16 mouse cellular contexts compared by ENCODE assay signal in genomic region chr12:73663421-73663820, GRCm38 (mm10).
DNase-seq lines count a peak whose midpoint lies in the region; ATAC-seq and TF ChIP-seq lines count a peak whose summit lies in the region.
"Had no signal": no experiment of that assay in that cellular context is flagged by ENCODE, and none has a peak within 500 bp of the region (broad histone marks: within the 10 kb centered on the region; RNA-seq: fewer than 3 reads in every experiment).

No protein-coding gene starts in this region.

- H3K4me3 ChIP-seq in embryonic facial prominence, embryonic 11.5 days (ENCODE audit: low read depth, low read length) = no peak overlapping the region
- no peak overlapping the region for H3K4me3 ChIP-seq in embryonic facial prominence, embryonic 10.5 days
- H3K4me3 ChIP-seq in lung, postnatal 0 days (ENCODE audit: low read depth, low read length) = no peak overlapping the region
- no peak overlapping the region for H3K4me3 ChIP-seq in stomach, embryonic 16.5 days (replicated peaks; ENCODE audit: low read length)
- H3K4me3 ChIP-seq: forebrain, embryonic 12.5 days; hindbrain, embryonic 13.5 days; liver, embryonic 12.5 days; midbrain, embryonic 10.5 days; neural tube, embryonic 15.5 days had no signal

- no peaks in the 10 kb centered on the region for H3K9me3 ChIP-seq in embryonic facial prominence, embryonic 11.5 days (replicated peaks; ENCODE audit: control insufficient read depth, low read length)
- no peaks in the 10 kb centered on the region for H3K9me3 ChIP-seq in embryonic facial prominence, embryonic 10.5 days
- no peaks in the 10 kb centered on the region for H3K9me3 ChIP-seq in lung, postnatal 0 days (ENCODE audit: low read length)
- no peaks in the 10 kb centered on the region for H3K9me3 ChIP-seq in stomach, embryonic 16.5 days (replicated peaks; ENCODE audit: control insufficient read depth, low read length)
- H3K9me3 ChIP-seq: forebrain, embryonic 12.5 days; hindbrain, embryonic 13.5 days; liver, embryonic 12.5 days; midbrain, embryonic 10.5 days; neural tube, embryonic 15.5 days had no signal

- no peaks in the 10 kb centered on the region for H3K36me3 ChIP-seq in embryonic facial prominence, embryonic 11.5 days (replicated peaks; ENCODE audit: control insufficient read depth, insufficient read depth, low read depth, low read length)
- no peaks in the 10 kb centered on the region for H3K36me3 ChIP-seq in embryonic facial prominence, embryonic 10.5 days (replicated peaks)
- H3K36me3 ChIP-seq in lung, postnatal 0 days (ENCODE audit: insufficient read depth, low read length) = no peaks in the 10 kb centered on the region
- H3K36me3 ChIP-seq in stomach, embryonic 16.5 days (ENCODE audit: control insufficient read depth, insufficient read depth, low read length) = no peaks in the 10 kb centered on the region
- H3K36me3 ChIP-seq: forebrain, embryonic 12.5 days; hindbrain, embryonic 13.5 days; liver, embryonic 12.5 days; midbrain, embryonic 10.5 days; neural tube, embryonic 15.5 days had no signal

- no peak overlapping the region for H3K27ac ChIP-seq in embryonic facial prominence, embryonic 11.5 days (replicated peaks; ENCODE audit: low read depth, low read length)
- no peak overlapping the region for H3K27ac ChIP-seq in embryonic facial prominence, embryonic 10.5 days (replicated peaks)
- H3K27ac ChIP-seq in lung, postnatal 0 days (ENCODE audit: low read length) = 0 out of 2 replicates have a peak overlapping the region, but pooled peaks have one; percentile 28
- peak overlapping the region; percentile 51 for H3K27ac ChIP-seq in stomach, embryonic 16.5 days (ENCODE audit: low read length)
- H3K27ac ChIP-seq: forebrain, embryonic 12.5 days; hindbrain, embryonic 13.5 days; liver, embryonic 12.5 days; midbrain, embryonic 10.5 days; neural tube, embryonic 15.5 days had no signal

- no peak overlapping the region for H3K9ac ChIP-seq in embryonic facial prominence, embryonic 11.5 days (replicated peaks; ENCODE audit: low read length)
- H3K9ac ChIP-seq in lung, postnatal 0 days (replicated peaks; ENCODE audit: low read depth) = no peak overlapping the region
- H3K9ac ChIP-seq in stomach, embryonic 16.5 days (ENCODE audit: low read length) = no peak overlapping the region
- H3K9ac ChIP-seq: forebrain, embryonic 12.5 days; hindbrain, embryonic 13.5 days; liver, embryonic 12.5 days; neural tube, embryonic 15.5 days had no signal

- no peak overlapping the region for H3K4me2 ChIP-seq in embryonic facial prominence, embryonic 11.5 days (ENCODE audit: low read depth, low read length)
- H3K4me2 ChIP-seq in lung, postnatal 0 days (replicated peaks; ENCODE audit: low read depth, low read length) = no peak overlapping the region
- H3K4me2 ChIP-seq in stomach, embryonic 16.5 days (ENCODE audit: low read depth, low read length) = no peak overlapping the region
- H3K4me2 ChIP-seq: forebrain, embryonic 12.5 days; hindbrain, embryonic 13.5 days; liver, embryonic 12.5 days; neural tube, embryonic 15.5 days had no signal

- TF ChIP-seq CTCF in lung, postnatal 0 days (IDR thresholded peaks at IDR 0.05) = no peak

- no peaks in the 10 kb centered on the region for H3K4me1 ChIP-seq in embryonic facial prominence, embryonic 11.5 days (ENCODE audit: control insufficient read depth, insufficient read depth, low read length)
- no peaks in the 10 kb centered on the region for H3K4me1 ChIP-seq in embryonic facial prominence, embryonic 10.5 days
- H3K4me1 ChIP-seq in lung, postnatal 0 days (ENCODE audit: insufficient read depth, low read depth, low read length) = peaks cover 3% of the 10 kb centered on the region; the same call in 1 of the 2 replicates
- no peaks in the 10 kb centered on the region for H3K4me1 ChIP-seq in stomach, embryonic 16.5 days (ENCODE audit: control insufficient read depth, insufficient read depth, low read length)
- H3K4me1 ChIP-seq: forebrain, embryonic 12.5 days; hindbrain, embryonic 13.5 days; liver, embryonic 12.5 days; midbrain, embryonic 10.5 days; neural tube, embryonic 15.5 days had no signal

- 71% methylated on average over 3 of the region's 3 CpGs for WGBS in embryonic facial prominence, embryonic 11.5 days
- 84% methylated on average over 3 of the region's 3 CpGs for WGBS in embryonic facial prominence, embryonic 10.5 days
- WGBS in lung, postnatal 0 days = 53% methylated on average over 3 of the region's 3 CpGs
- WGBS in stomach, embryonic 16.5 days = 56% methylated on average over 3 of the region's 3 CpGs

- ATAC-seq in embryonic facial prominence, embryonic 11.5 days (replicated peaks; ENCODE audit: insufficient number of reproducible peaks, low FRiP score, low TSS enrichment, low read depth) = 0 out of 2 replicates have a peak, but pooled peaks have one; percentile 44
- ATAC-seq in lung, postnatal 0 days = peak; percentile 83
- peak; percentile 53; the same call in 1 of the 2 replicates for ATAC-seq in stomach, embryonic 16.5 days (ENCODE audit: insufficient read depth, low FRiP score)
- ATAC-seq: liver, embryonic 12.5 days had no signal

- no peaks in the 10 kb centered on the region for H3K27me3 ChIP-seq in embryonic facial prominence, embryonic 11.5 days (ENCODE audit: control insufficient read depth, insufficient read depth, low read length)
- H3K27me3 ChIP-seq in embryonic facial prominence, embryonic 10.5 days (replicated peaks; ENCODE audit: low read depth, poor library complexity, severe bottlenecking) = no peaks in the 10 kb centered on the region
- H3K27me3 ChIP-seq in lung, postnatal 0 days (replicated peaks; ENCODE audit: insufficient read depth, low read length) = no peaks in the 10 kb centered on the region
- H3K27me3 ChIP-seq in stomach, embryonic 16.5 days (ENCODE audit: control insufficient read depth, insufficient read depth, low read length) = no peaks in the 10 kb centered on the region
- H3K27me3 ChIP-seq: forebrain, embryonic 12.5 days; hindbrain, embryonic 13.5 days; liver, embryonic 12.5 days; neural tube, embryonic 15.5 days had no signal

- intact Hi-C loops in heart, postnatal 36 days (cut with DNase I) = no loop called here

- TF ChIP-seq EP300 in lung, postnatal 0 days (IDR thresholded peaks at IDR 0.05) = peak; percentile 81

- no peak for DNase-seq in embryonic facial prominence, embryonic 11.5 days (ENCODE audit: low spot score)
- DNase-seq in embryonic facial prominence, embryonic 10.5 days (ENCODE audit: low spot score) = no peak
- DNase-seq in heart, postnatal 4 days = peak; percentile 17
- DNase-seq in heart, postnatal 36 days = no peak
- peak; percentile 63 for DNase-seq in lung, postnatal 0 days (ENCODE audit: low spot score)
- DNase-seq in lung, adult 18-20 months = no peak
- no peak for DNase-seq in right cerebral cortex, postnatal 25 days
- DNase-seq: cerebellum, adult 2 months; kidney, postnatal 10 days; thymus, postnatal 36 days had no signal

Comparison
In these comparisons a context has a peak if more than half of its experiments do, and no peak if none do; other contexts are left out.
1. DNase-seq: peak in heart, postnatal 4 days (single experiment) and lung, postnatal 0 days (single experiment); none in embryonic facial prominence, embryonic 11.5 days (single experiment), embryonic facial prominence, embryonic 10.5 days (single experiment), heart, postnatal 36 days (0 of 2), lung, adult 18-20 months (0 of 2) and right cerebral cortex, postnatal 25 days (single experiment).
2. H3K27ac ChIP-seq: peak in lung, postnatal 0 days (single experiment) and stomach, embryonic 16.5 days (single experiment); none in embryonic facial prominence, embryonic 11.5 days (single experiment) and embryonic facial prominence, embryonic 10.5 days (single experiment).
3. Peak in every context shown above with its lines, with median percentiles within 50 percentile points of each other: ATAC-seq.